Mouse (Mus musculus) hindbrain, postnatal 0 days (tissue): ENCODE measurements around the gene Cela1. TPM values are rescaled to one million over a fixed set of nuclear protein-coding genes. Genes with fewer than 3 reads are reported as not detected.

Source experiments
- ATAC-seq: fragments of 200-750 bp; cut with Nextera tagmentation; 2 replicates; pipeline ENCODE4 v1.8.0; 2017; ENCODE audit warnings: mild to moderate bottlenecking, moderate TSS enrichment, moderate library complexity
- DNase-seq: peaks from one replicate; pipeline ENCODE4 v3.0.0-alpha.2; 2015; ENCODE audit warnings: low spot score
- H3K27ac ChIP-seq: fragments of 300-500 bp; sonication (generic); 2 replicates; pipeline ENCODE4 v1.5.1; 2014; ENCODE audit warnings: mild to moderate bottlenecking
- H3K27me3 ChIP-seq: fragments of 300-500 bp; sonication (generic); 2 replicates; pipeline ENCODE4 v1.6.1; 2014; ENCODE audit warnings: low read length, mixed read lengths; ENCODE audit not compliant: insufficient read depth
- H3K36me3 ChIP-seq: fragments of 300-500 bp; sonication (generic); 2 replicates; pipeline ENCODE4 v1.6.1; 2014; ENCODE audit warnings: low read length, mixed read lengths; ENCODE audit not compliant: insufficient read depth
- H3K4me1 ChIP-seq: fragments of 300-500 bp; sonication (generic); 2 replicates; pipeline ENCODE4 v1.6.1; 2014; ENCODE audit warnings: antibody characterized with exemption, low read length, mixed read lengths; ENCODE audit not compliant: insufficient read depth
- H3K4me2 ChIP-seq: fragments of 300-500 bp; sonication (generic); 2 replicates; pipeline ENCODE4 v1.6.1; 2014; ENCODE audit warnings: low read depth, mild to moderate bottlenecking, low read length, moderate library complexity, mixed read lengths
- H3K4me3 ChIP-seq: fragments of 300-500 bp; sonication (generic); 2 replicates; pipeline ENCODE4 v1.5.1; 2014; ENCODE audit warnings: low read length
- H3K9ac ChIP-seq: fragments of 300-500 bp; sonication (generic); replicated peaks from 2 replicates; pipeline ENCODE4 v1.6.1; 2014; ENCODE audit warnings: mild to moderate bottlenecking, low read length, moderate library complexity, mixed read lengths
- H3K9me3 ChIP-seq: fragments of 300-500 bp; sonication (generic); 2 replicates; pipeline ENCODE4 v1.6.1; 2016; ENCODE audit warnings: low read length, mixed read lengths
- CTCF ChIP-seq: IDR thresholded peaks from 2 replicates; pipeline ENCODE4 v1.5.1; 2016; ENCODE audit warnings: antibody characterized with exemption, control low read depth, low read depth
- WGBS: fragments of 180-500 bp; shearing (Covaris S2); extraction: QIAGEN DNeasy Blood & Tissue Kit; methylation state at CpG from one replicate; pipeline ENCODE4 v1.1.7; 2014; 5-methylcytosine and 5-hydroxymethylcytosine counted together
- polyA plus RNA-seq: library from polyadenylated mRNA; unstranded; fragments of >200 nt; fragmentation: Nextera tagmentation; extraction: Ambion mirVana; gene quantifications from 2 replicates; pipeline ENCODE4 v1.2.1, GENCODE M21; 2015
- total RNA-seq: library from RNA; depleted of rRNA; stranded (reverse); fragments of >200 nt; gene quantifications from 2 replicates; pipeline ENCODE4 v1.2.3, GENCODE M21; 2014

Cela1 gene
- total and polyA plus RNA-seq, 2 experiments from 2014 or later: 1.8 to 3.1 TPM

GRCm38 (mm10) chr15:100646161-100646560, 41.6 kb downstream of the Cela1 start:
- Histone ChIP-seq H3K27me3 (no peaks in the 10 kb centered on the region), H3K4me3 (no peak overlapping the region), H3K9me3 (no peaks in the 10 kb centered on the region), H3K36me3 (no peaks in the 10 kb centered on the region), H3K27ac (no peak overlapping the region), H3K4me1 (no peaks in the 10 kb centered on the region), H3K4me2 (no peak overlapping the region), H3K9ac (no peak overlapping the region)
- TF ChIP-seq CTCF: no peak
- DNase-seq: no peak
- WGBS: 81% methylated on average over 6 of the region's 6 CpGs
- no peak for ATAC-seq

DNA sequence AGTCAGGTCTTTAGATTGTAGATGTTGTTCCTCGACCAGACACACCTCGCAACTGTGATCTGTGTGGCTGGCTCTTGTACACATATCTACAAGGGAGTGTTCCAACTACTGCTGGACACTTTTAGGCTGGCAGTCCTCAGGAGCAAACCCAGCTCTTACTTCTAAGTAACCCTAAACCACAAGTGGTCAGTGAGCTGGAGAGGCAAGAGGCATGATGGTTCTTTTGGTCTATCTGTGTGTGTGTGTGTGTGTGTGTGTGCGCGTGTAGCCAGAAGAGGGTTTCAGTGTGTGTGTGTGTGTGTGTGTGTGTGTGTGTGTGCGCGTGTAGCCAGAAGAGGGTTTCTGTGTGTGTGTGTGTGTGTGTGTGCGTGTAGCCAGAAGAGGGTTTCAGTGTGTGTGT, 45.3 kb downstream of the Cela1 start:
- no peak for TF ChIP-seq CTCF
- Histone ChIP-seq H3K9ac (no peak overlapping the region), H3K4me2 (no peak overlapping the region), H3K36me3 (no peaks in the 10 kb centered on the region), H3K27ac (no peak overlapping the region), H3K27me3 (peaks cover 9% of the 10 kb centered on the region), H3K9me3 (no peaks in the 10 kb centered on the region), H3K4me3 (no peak overlapping the region), H3K4me1 (no peaks in the 10 kb centered on the region)
- 97% methylated on average over 7 of the region's 7 CpGs for whole genome bisulfite sequencing
- no peak for DNase-seq
- no peak for ATAC-seq

- Histone ChIP-seq H3K9me3 (no peaks in the 10 kb centered on the region), H3K4me1 (0 out of 2 replicates have a peak, but pooled peaks cover 3% of the 10 kb centered on the region), H3K36me3 (no peaks in the 10 kb centered on the region), H3K4me3 (no peak overlapping the region), H3K9ac (no peak overlapping the region), H3K27me3 (peaks cover 20% of the 10 kb centered on the region), H3K4me2 (no peak overlapping the region), H3K27ac (no peak overlapping the region)
- ATAC-seq: no peak
- no peak for TF ChIP-seq CTCF
- 61% methylated on average over 15 of the region's 16 CpGs for WGBS
- DNase-seq: no peak
These were observed 46.4 kb downstream of the Cela1 start for GRCm38 (mm10) chr15:100641226-100641810.

DNA sequence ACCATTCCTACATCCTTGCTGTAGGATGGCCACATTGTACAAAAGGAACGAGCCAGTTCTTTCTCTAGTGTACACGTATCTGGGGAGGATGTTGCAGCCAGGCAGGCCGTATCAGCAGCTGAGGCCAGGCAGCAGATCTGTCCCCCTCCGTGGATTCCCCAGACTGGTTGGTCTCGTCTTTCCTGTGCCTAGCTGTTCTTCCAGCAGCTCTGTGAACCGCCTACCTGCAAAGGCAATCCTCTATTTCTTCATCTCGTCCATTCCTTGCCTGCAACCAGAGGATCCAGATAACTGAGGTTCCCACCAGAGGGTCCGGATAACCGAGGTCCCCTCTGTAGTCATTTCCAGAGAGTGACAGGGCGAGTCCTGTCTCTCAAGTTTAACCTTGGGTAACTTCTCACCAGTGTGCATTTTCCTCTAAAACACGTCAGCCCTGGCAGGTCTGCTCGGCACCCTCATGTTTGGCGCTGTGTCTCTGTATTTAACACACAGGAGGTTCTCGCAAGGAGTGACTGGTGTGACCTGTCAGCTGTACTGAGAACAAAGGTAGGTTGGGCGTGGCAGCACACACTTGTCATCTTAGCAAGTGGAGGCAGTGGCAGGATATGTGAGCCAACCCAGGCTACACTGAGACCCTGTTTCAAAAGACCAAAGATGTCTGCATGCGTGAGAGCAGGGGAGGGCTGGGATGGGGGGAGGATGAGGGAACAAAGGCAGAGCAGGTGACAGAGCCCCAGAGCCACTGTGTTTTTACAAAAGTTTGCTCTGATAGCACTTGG, 47.6 kb downstream of the Cela1 start:
- Histone ChIP-seq H3K27me3 (peaks cover 31% of the 10 kb centered on the region), H3K4me3 (no peak overlapping the region), H3K9ac (no peak overlapping the region), H3K36me3 (no peaks in the 10 kb centered on the region), H3K4me2 (no peak overlapping the region), H3K27ac (no peak overlapping the region), H3K9me3 (no peaks in the 10 kb centered on the region), H3K4me1 (0 out of 2 replicates have a peak, but pooled peaks cover 3% of the 10 kb centered on the region)
- DNase-seq: no peak
- TF ChIP-seq CTCF: no peak
- WGBS: 78% methylated on average over 16 of the region's 16 CpGs
- no peak for ATAC-seq

DNA sequence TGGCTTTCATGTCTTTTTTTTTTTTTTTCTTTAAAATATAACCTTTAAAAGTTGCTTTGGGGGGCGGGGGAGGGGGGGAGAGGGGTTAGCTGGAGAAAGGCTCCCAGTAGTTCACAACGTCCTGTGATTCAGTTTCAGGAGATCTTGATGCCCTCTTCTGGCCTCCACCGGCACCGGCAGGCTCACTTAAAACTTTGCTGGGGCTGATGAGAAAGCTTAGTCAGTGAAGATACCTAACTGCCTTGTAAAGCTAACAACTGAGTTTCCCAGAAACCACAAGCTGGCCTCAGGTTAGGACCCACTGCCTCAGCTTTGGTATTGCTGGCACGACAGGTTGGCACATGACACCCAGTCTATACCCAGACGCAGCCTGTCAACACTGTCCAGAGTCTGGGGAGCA, 50.1 kb downstream of the Cela1 start:
- ATAC-seq (no peak), DNase-seq (no peak)
- no peak overlapping the region for H3K4me3 ChIP-seq
- 21% methylated on average over 6 of the region's 6 CpGs for WGBS
- no peak overlapping the region for H3K27ac ChIP-seq
- H3K9ac ChIP-seq: no peak overlapping the region
- no peak overlapping the region for H3K4me2 ChIP-seq
- peak; percentile 44 for TF ChIP-seq CTCF
- H3K27me3 ChIP-seq: peaks cover 41% of the 10 kb centered on the region
- no peaks in the 10 kb centered on the region for H3K9me3 ChIP-seq
- no peaks in the 10 kb centered on the region for H3K36me3 ChIP-seq
- H3K4me1 ChIP-seq: 0 out of 2 replicates have a peak, but pooled peaks cover 3% of the 10 kb centered on the region

GRCm38 (mm10) chr15:100636700-100637501, 50.8 kb downstream of the Cela1 start, which contains the start of gene Smagp:
Gene Smagp (minus strand): TSS chr15:100636940.
- WGBS: under 1% methylated on average over 76 of the region's 77 CpGs
- Histone ChIP-seq H3K4me1 (0 out of 2 replicates have a peak, but pooled peaks cover 3% of the 10 kb centered on the region), H3K9ac (peak within 1 kb of the TSS; percentile 33; the same call in 1 of the 2 replicates), H3K27me3 (peaks cover 41% of the 10 kb centered on the region), H3K36me3 (no peaks in the 10 kb centered on the region), H3K27ac (no peak within 1 kb of the TSS), H3K9me3 (no peaks in the 10 kb centered on the region), H3K4me3 (peak within 1 kb of the TSS; percentile 47), H3K4me2 (peak within 1 kb of the TSS; percentile 69)
- DNase-seq: no peak
- no peak for TF ChIP-seq CTCF
- ATAC-seq: no peak
